Mouse (Mus musculus) lung, postnatal 0 days (tissue): Measurements from ENCODE around the gene Itga7. TPM values are rescaled to one million over a fixed set of nuclear protein-coding genes. Genes with fewer than 3 reads are reported as not detected.
A peak's percentile ranks its signal among the peaks of the same experiment; 100 is the strongest.

Experiments
- ATAC-seq: fragments of 200-750 bp; cut with Nextera tagmentation; 2 replicates; pipeline ENCODE4 v1.8.0; 2017; ENCODE audit warnings: moderate library complexity
- DNase-seq: peaks from one replicate; pipeline ENCODE4 v3.0.0-alpha.2; 2016; ENCODE audit warnings: low spot score
- H3K27ac ChIP-seq: fragments of 300-500 bp; sonication (generic); 2 replicates; pipeline ENCODE4 v1.5.1; 2014; ENCODE audit warnings: antibody characterized with exemption, mild to moderate bottlenecking, low read length, mixed read lengths
- H3K27me3 ChIP-seq: fragments of 300-500 bp; sonication (generic); replicated peaks from 2 replicates; pipeline ENCODE4 v1.6.1; 2014; ENCODE audit warnings: low read length, mixed read lengths; ENCODE audit not compliant: insufficient read depth
- H3K36me3 ChIP-seq: fragments of 300-500 bp; sonication (generic); 2 replicates; pipeline ENCODE4 v1.6.1; 2014; ENCODE audit warnings: low read length, mixed read lengths; ENCODE audit not compliant: insufficient read depth
- H3K4me1 ChIP-seq: fragments of 300-500 bp; sonication (generic); 2 replicates; pipeline ENCODE4 v1.6.1; 2014; ENCODE audit warnings: antibody characterized with exemption, low read depth, low read length, mixed read lengths; ENCODE audit not compliant: insufficient read depth
- H3K4me2 ChIP-seq: fragments of 300-500 bp; sonication (generic); replicated peaks from 2 replicates; pipeline ENCODE4 v1.6.1; 2014; ENCODE audit warnings: low read depth, mild to moderate bottlenecking, low read length, moderate library complexity, mixed read lengths
- H3K4me3 ChIP-seq: fragments of 300-500 bp; sonication (generic); 2 replicates; pipeline ENCODE4 v1.5.1; 2014; ENCODE audit warnings: low read depth, low read length
- H3K9ac ChIP-seq: fragments of 300-500 bp; sonication (generic); replicated peaks from 2 replicates; pipeline ENCODE4 v1.6.1; 2014; ENCODE audit warnings: low read depth, mild to moderate bottlenecking
- H3K9me3 ChIP-seq: fragments of 300-500 bp; sonication (generic); 2 replicates; pipeline ENCODE4 v1.6.1; 2016; ENCODE audit warnings: low read length, mixed read lengths
- CTCF ChIP-seq: IDR thresholded peaks from 2 replicates; pipeline ENCODE4 v1.5.1; 2016; ENCODE audit warnings: antibody characterized with exemption, mild to moderate bottlenecking
- EP300 ChIP-seq: IDR thresholded peaks from 2 replicates; pipeline ENCODE4 v1.6.1; 2016; ENCODE audit warnings: antibody characterized with exemption, mild to moderate bottlenecking, control low read depth
- WGBS: fragments of 180-500 bp; shearing (Covaris S2); extraction: QIAGEN DNeasy Blood & Tissue Kit; methylation state at CpG from one replicate; pipeline ENCODE4 v1.1.7; 2014; 5-methylcytosine and 5-hydroxymethylcytosine counted together
- polyA plus RNA-seq: library from polyadenylated mRNA; unstranded; fragments of >200 nt; fragmentation: Nextera tagmentation; extraction: Ambion mirVana; gene quantifications from 2 replicates; pipeline ENCODE4 v1.2.1, GENCODE M21; 2015

The Itga7 gene
- polyA plus RNA-seq, 1 experiment from 2014 or later, result 14.6 TPM

DNA sequence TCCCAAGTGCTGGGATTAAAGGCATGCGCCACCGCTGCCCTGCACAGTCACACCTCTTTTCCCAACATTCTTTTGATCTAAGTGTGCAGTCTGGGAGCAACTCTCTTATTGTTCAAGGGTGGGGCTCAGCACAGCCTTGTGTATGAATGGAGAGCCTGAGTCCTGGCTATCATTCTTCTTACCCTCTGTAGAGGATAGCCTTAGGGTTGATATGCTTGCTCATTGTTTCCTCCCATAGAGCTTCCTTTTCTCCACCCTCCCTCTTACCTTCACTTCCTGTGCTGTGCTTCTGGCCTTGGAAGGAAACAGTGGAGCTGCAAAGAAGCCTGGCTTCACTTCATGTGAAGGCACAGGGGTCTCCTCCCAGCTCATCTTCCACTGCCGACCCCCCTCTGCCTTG is 32.9 kb upstream of the Itga7 start, which contains the start of gene Cd63:
TSS of gene Cd63 (plus strand) at position 292 of the 400 bp plus-strand sequence.
- Histone ChIP-seq H3K9me3 (no peaks in the 10 kb centered on the region), H3K4me1 (peaks cover 2% of the 10 kb centered on the region; the same call in 1 of the 2 replicates), H3K27ac (no peak within 1 kb of the TSS), H3K4me3 (no peak within 1 kb of the TSS), H3K27me3 (peaks cover 8% of the 10 kb centered on the region; the same call in 1 of the 2 replicates), H3K4me2 (no peak within 1 kb of the TSS), H3K36me3 (no peaks in the 10 kb centered on the region; the same call in 1 of the 2 replicates), H3K9ac (no peak within 1 kb of the TSS)
- no peak for DNase-seq
- no peak; the same call in 1 of the 2 replicates for ATAC-seq
- TF ChIP-seq CTCF, result no peak
- no peak for TF ChIP-seq EP300
- WGBS, result 58% methylated on average over 3 of the region's 3 CpGs

DNA sequence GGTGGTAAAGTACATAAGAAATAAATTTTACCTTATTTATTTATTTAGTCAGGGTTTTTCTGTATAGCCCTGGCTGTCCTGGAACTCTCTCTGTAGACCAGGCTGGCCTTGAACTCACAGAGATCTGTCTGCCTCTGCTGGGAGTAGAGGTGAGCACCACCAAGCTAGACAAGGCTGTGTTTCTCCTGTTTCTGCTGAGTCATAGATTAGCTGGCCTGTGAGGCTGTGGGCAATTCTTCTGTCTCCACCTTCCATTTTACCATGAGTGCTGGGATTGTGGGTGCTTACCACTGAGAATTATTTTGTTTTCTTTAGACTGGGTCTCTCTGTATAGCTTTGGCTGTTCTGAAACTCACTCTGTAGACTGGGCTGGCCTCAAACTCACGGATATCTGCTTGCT is 32.2 kb upstream of the Itga7 start:
- TF ChIP-seq EP300, result no peak
- no peak for TF ChIP-seq CTCF
- WGBS, result 84% methylated on average over 1 of the region's 1 CpGs
- no peak overlapping the region for H3K27ac ChIP-seq
- no peak overlapping the region for H3K4me2 ChIP-seq
- 0 out of 2 replicates have a peak, but pooled peaks cover 3% of the 10 kb centered on the region for H3K27me3 ChIP-seq
- no peak overlapping the region for H3K4me3 ChIP-seq
- H3K36me3 ChIP-seq, result no peaks in the 10 kb centered on the region
- H3K4me1 ChIP-seq, result no peaks in the 10 kb centered on the region
- ATAC-seq (no peak), DNase-seq (no peak)
- H3K9ac ChIP-seq, result no peak overlapping the region
- no peaks in the 10 kb centered on the region for H3K9me3 ChIP-seq

GRCm38 (mm10) chr10:128902409-128902988 is 31.1 kb upstream of the Itga7 start:
- Histone ChIP-seq H3K27ac (no peak overlapping the region), H3K9ac (no peak overlapping the region), H3K27me3 (no peaks in the 10 kb centered on the region), H3K4me1 (no peaks in the 10 kb centered on the region), H3K9me3 (no peaks in the 10 kb centered on the region), H3K36me3 (no peaks in the 10 kb centered on the region), H3K4me2 (no peak overlapping the region), H3K4me3 (no peak overlapping the region)
- ATAC-seq (no peak), DNase-seq (no peak)
- TF ChIP-seq CTCF (no peak), EP300 (no peak)
- 87% methylated on average over 3 of the region's 3 CpGs for WGBS

GRCm38 (mm10) chr10:128904812-128905211 is 28.8 kb upstream of the Itga7 start:
- H3K9ac ChIP-seq, result no peak overlapping the region
- H3K27ac ChIP-seq, result no peak overlapping the region
- WGBS, result 82% methylated on average over 5 of the region's 5 CpGs
- H3K36me3 ChIP-seq, result no peaks in the 10 kb centered on the region
- no peak overlapping the region for H3K4me3 ChIP-seq
- DNase-seq (no peak), ATAC-seq (no peak)
- H3K9me3 ChIP-seq, result no peaks in the 10 kb centered on the region
- H3K4me2 ChIP-seq, result no peak overlapping the region
- H3K27me3 ChIP-seq, result no peaks in the 10 kb centered on the region
- TF ChIP-seq EP300 (no peak), CTCF (no peak)
- peaks cover 6% of the 10 kb centered on the region; the same call in 1 of the 2 replicates for H3K4me1 ChIP-seq

- Histone ChIP-seq H3K4me2 (peak overlapping the region; percentile 76), H3K4me1 (peaks cover 6% of the 10 kb centered on the region; the same call in 1 of the 2 replicates), H3K4me3 (peak overlapping the region; percentile 86), H3K9me3 (no peaks in the 10 kb centered on the region), H3K36me3 (0 out of 2 replicates have a peak, but pooled peaks cover under 1% of the 10 kb centered on the region), H3K9ac (peak overlapping the region; percentile 81), H3K27me3 (no peaks in the 10 kb centered on the region), H3K27ac (peak overlapping the region; percentile 92)
- peak; percentile 42 for DNase-seq
- WGBS, result 56% methylated on average over 13 of the region's 13 CpGs
- peak; percentile 1; the same call in 1 of the 2 replicates for ATAC-seq
- no peak for TF ChIP-seq CTCF
- TF ChIP-seq EP300, result no peak
These were observed 24.7 kb upstream of the Itga7 start for GRCm38 (mm10) chr10:128908778-128909448.

- H3K4me3 ChIP-seq, result peak overlapping the region; percentile 86
- peaks cover 6% of the 10 kb centered on the region; the same call in 1 of the 2 replicates for H3K4me1 ChIP-seq
- H3K27me3 ChIP-seq, result no peaks in the 10 kb centered on the region
- H3K27ac ChIP-seq, result peak overlapping the region; percentile 92
- H3K4me2 ChIP-seq, result peak overlapping the region; percentile 76
- peak overlapping the region; percentile 81 for H3K9ac ChIP-seq
- peak; percentile 94 for ATAC-seq
- no peak for TF ChIP-seq CTCF
- no peak; the same call in 1 of the 2 replicates for TF ChIP-seq EP300
- peak; percentile 95 for DNase-seq
- peaks cover 3% of the 10 kb centered on the region; the same call in 1 of the 2 replicates for H3K36me3 ChIP-seq
- 0% methylated on average over 14 of the region's 41 CpGs for WGBS
- no peaks in the 10 kb centered on the region for H3K9me3 ChIP-seq
These were observed 24.0 kb upstream of the Itga7 start for GRCm38 (mm10) chr10:128909567-128910028.
